Mouse (Mus musculus) bone marrow, adult 2 months (tissue): ENCODE data around the gene Optc.

ENCODE experiments used
- CTCF ChIP-seq: fragments of 200-500 bp; IDR thresholded peaks from 2 replicates; pipeline ENCODE4 v1.5.1; 2011; ENCODE audit warnings: low read length, control low read depth; ENCODE audit not compliant: control insufficient read depth, insufficient read depth
- POLR2A ChIP-seq: fragments of 200-500 bp; IDR thresholded peaks from 2 replicates; pipeline ENCODE4 v1.6.1; 2011; ENCODE audit warnings: low read depth, mild to moderate bottlenecking, control low read depth, low read length, borderline replicate concordance; ENCODE audit not compliant: control insufficient read depth

DNA sequence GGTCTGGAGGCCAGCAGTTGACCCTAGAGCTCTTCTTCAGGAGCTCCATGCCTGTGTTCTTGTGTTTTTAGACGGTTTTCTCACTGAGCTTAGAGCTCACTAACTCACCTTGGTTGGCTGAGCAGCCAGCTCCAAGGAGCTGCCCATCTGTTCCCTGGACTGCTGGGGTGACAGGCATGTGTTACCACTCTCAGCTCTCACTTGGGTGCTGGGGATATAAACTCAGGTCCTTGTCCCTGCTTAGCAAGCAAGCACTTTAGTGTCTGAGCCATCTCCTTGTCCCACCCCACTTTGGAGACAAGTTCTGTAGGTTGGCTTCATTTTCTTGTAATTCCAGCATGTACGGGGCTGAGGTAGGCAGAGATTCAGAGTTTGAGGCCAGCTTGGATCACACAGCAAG lies 38.6 kb downstream of the Optc start:
- no peak for TF ChIP-seq CTCF
- TF ChIP-seq POLR2A = no peak
